ENCODE assay signal across 17 mouse cellular contexts in genomic region chr15:11107376-11107775, GRCm38 (mm10). TPM values are rescaled to one million over a fixed set of nuclear protein-coding genes. Genes with fewer than 3 reads are reported as not detected.
A peak's percentile ranks its signal among the peaks of the same experiment; 100 is the strongest.
DNase-seq lines count a peak whose midpoint lies in the region.
"Had no signal": no experiment of that assay in that cellular context is flagged by ENCODE, and none has a peak within 500 bp of the region (broad histone marks: within the 10 kb centered on the region; RNA-seq: fewer than 3 reads in every experiment).

No protein-coding gene starts in this region.

- intact Hi-C loops in heart, postnatal 25 days (cut with DNase I) = no loop called here
- intact Hi-C loops in heart, postnatal 14 days (cut with DNase I) = no loop called here

- DNase-seq in heart, adult 11 months = peak; percentile 92
- DNase-seq in heart, postnatal 4 days = no peak
- peak; percentile 45 to 55 for DNase-seq in heart, adult 18-20 months
- DNase-seq in heart, postnatal 25 days (ENCODE audit: low spot score) = no peak
- DNase-seq in heart, adult 8-10 months (ENCODE audit: low spot score) = peak; percentile 56
- DNase-seq in heart, postnatal 14 days = no peak
- DNase-seq: adrenal gland, adult 2 months; adrenal gland, adult 8-10 months; adrenal gland, postnatal 10 days; adrenal gland, postnatal 14 days; adrenal gland, postnatal 25 days; adrenal gland, postnatal 36 days; B cell, adult 2 months; cerebellum, adult 11 months; cerebellum, adult 11-12 months; cerebellum, adult 18-20 months had no signal

RNA-seq across cellular contexts. Expression of gene Adamts12, which starts 42.8 kb away (rescaled TPM):
- total RNA-seq in heart, postnatal 4 days (2021) = 10 to 100 TPM; 16.4 to 18.4 TPM
- total RNA-seq in heart, adult 18-20 months (2021) = 1 to 10 TPM; 1.0 to 1.9 TPM
- 1 to 10 TPM; 6.8 to 7.1 TPM for total RNA-seq in heart, postnatal 25 days (2021)
- total RNA-seq in heart, adult 8-10 months (2022) = 1 to 10 TPM; 1.1 to 1.4 (median 1.2) TPM
- 10 to 100 TPM; 17.4 to 17.9 TPM for total RNA-seq in heart, postnatal 14 days (2021)
- total RNA-seq: MEL had no signal

Comparison
In these comparisons a context has a peak if more than half of its experiments do, and no peak if none do; other contexts are left out.
1. DNase-seq: peak in heart, adult 11 months (single experiment), heart, adult 18-20 months (2 of 2) and heart, adult 8-10 months (single experiment); none in heart, postnatal 4 days (single experiment), heart, postnatal 25 days (single experiment) and heart, postnatal 14 days (0 of 2).